Mouse (Mus musculus) bone marrow, adult 2 months (tissue): ENCODE measurements around the gene Itgb4. TPM values are rescaled to one million over a fixed set of nuclear protein-coding genes. Genes with fewer than 3 reads are reported as not detected.

ENCODE experiments used
- H3K27ac ChIP-seq: fragments of 200-500 bp; 2 replicates; pipeline ENCODE4 v1.5.1; 2012; ENCODE audit warnings: low read depth, mild to moderate bottlenecking, control low read depth, inconsistent platforms, low read length; ENCODE audit not compliant: control insufficient read depth, poor library complexity, insufficient read depth
- H3K4me1 ChIP-seq: fragments of 200-500 bp; 2 replicates; pipeline ENCODE4 v1.6.1; 2011; ENCODE audit warnings: low read length; ENCODE audit not compliant: control insufficient read depth, insufficient read depth
- H3K4me3 ChIP-seq: fragments of 200-500 bp; replicated peaks from 2 replicates; pipeline ENCODE3; 2011; ENCODE audit warnings: mild to moderate bottlenecking, low read depth, low read length, control low read depth; ENCODE audit not compliant: control insufficient read depth
- CTCF ChIP-seq: fragments of 200-500 bp; IDR thresholded peaks from 2 replicates; pipeline ENCODE4 v1.5.1; 2011; ENCODE audit warnings: low read length, control low read depth; ENCODE audit not compliant: control insufficient read depth, insufficient read depth
- POLR2A ChIP-seq: fragments of 200-500 bp; IDR thresholded peaks from 2 replicates; pipeline ENCODE4 v1.6.1; 2011; ENCODE audit warnings: low read depth, mild to moderate bottlenecking, control low read depth, low read length, borderline replicate concordance; ENCODE audit not compliant: control insufficient read depth
- WGBS: fragments of 180-500 bp; shearing (Covaris S2); methylation state at CpG from one replicate; pipeline ENCODE4 v1.1.7; 2018; 5-methylcytosine and 5-hydroxymethylcytosine counted together
- polyA plus RNA-seq: library from polyadenylated mRNA; stranded (reverse); fragments of >200 nt; gene quantifications from 2 replicates; pipeline ENCODE4 v1.2.4, GENCODE M21; 2011; ENCODE audit warnings: low replicate concordance; ENCODE audit not compliant: missing spikeins, insufficient read depth, insufficient read length

Gene Itgb4
- polyA plus RNA-seq, result 0.47 and 1.7 TPM in 2 replicates

GRCm38 (mm10) chr11:115974309-115975082 lies at the start of gene Itgb4:
Gene Itgb4, plus strand, starts transcription at chr11:115974709.
- 8% methylated on average over 58 of the region's 58 CpGs for WGBS
- Histone ChIP-seq H3K27ac (no peak within 1 kb of the TSS), H3K4me1 (no peaks in the 10 kb centered on the region), H3K4me3 (peak within 1 kb of the TSS; percentile 12)
- no peak for TF ChIP-seq CTCF
- TF ChIP-seq POLR2A, result no peak

- no peak for TF ChIP-seq POLR2A
- no peak for TF ChIP-seq CTCF
- no peak overlapping the region for H3K4me3 ChIP-seq
- 70% methylated on average over 8 of the region's 8 CpGs for WGBS
- H3K4me1 ChIP-seq, result no peaks in the 10 kb centered on the region; the same call in 1 of the 2 replicates
- peak overlapping the region; percentile 47 for H3K27ac ChIP-seq
Observed at GRCm38 (mm10) chr11:115929031-115929430, 45.5 kb upstream of the Itgb4 start.

- Histone ChIP-seq H3K4me1 (no peaks in the 10 kb centered on the region; the same call in 1 of the 2 replicates), H3K27ac (no peak overlapping the region)
- 43% methylated on average over 3 of the region's 3 CpGs for WGBS
Observed at GRCm38 (mm10) chr11:115929818-115930217, 44.7 kb upstream of the Itgb4 start.

GRCm38 (mm10) chr11:115931235-115931634 lies 43.3 kb upstream of the Itgb4 start:
- no peaks in the 10 kb centered on the region; the same call in 1 of the 2 replicates for H3K4me1 ChIP-seq
- WGBS, result 63% methylated on average over 3 of the region's 3 CpGs
- no peak overlapping the region for H3K27ac ChIP-seq
- H3K4me3 ChIP-seq, result no peak overlapping the region
- TF ChIP-seq POLR2A (no peak), CTCF (no peak)

More at GRCm38 (mm10) chr11:115929818-115930217, 44.7 kb upstream of the Itgb4 start:
- TF ChIP-seq CTCF (no peak), POLR2A (no peak)
- no peak overlapping the region for H3K4me3 ChIP-seq

- under 1% methylated on average over 28 of the region's 28 CpGs for WGBS
- Histone ChIP-seq H3K4me3 (peak within 1 kb of the TSS; percentile 96), H3K27ac (peak within 1 kb of the TSS; percentile 24; the same call in 1 of the 2 replicates), H3K4me1 (no peaks in the 10 kb centered on the region; the same call in 1 of the 2 replicates)
- TF ChIP-seq POLR2A (no peak), CTCF (no peak)
Observed at GRCm38 (mm10) chr11:115933108-115933746, 41.3 kb upstream of the Itgb4 start, which contains the start of the genes Sap30bp and Recql5. Gene Sap30bp, plus strand, starts transcription at chr11:115933282. Gene Recql5, minus strand, starts transcription at chr11:115933477.

- TF ChIP-seq POLR2A (no peak), CTCF (no peak)
- Histone ChIP-seq H3K4me3 (peak overlapping the region; percentile 96), H3K27ac (no peak overlapping the region; the same call in 1 of the 2 replicates), H3K4me1 (no peaks in the 10 kb centered on the region; the same call in 1 of the 2 replicates)
- WGBS, result under 1% methylated on average over 16 of the region's 16 CpGs
Observed at GRCm38 (mm10) chr11:115933747-115934110, 40.8 kb upstream of the Itgb4 start.

GRCm38 (mm10) chr11:115939690-115940329 lies 34.7 kb upstream of the Itgb4 start:
- TF ChIP-seq CTCF, result no peak
- TF ChIP-seq POLR2A, result no peak
- no peak overlapping the region for H3K4me3 ChIP-seq
- H3K4me1 ChIP-seq, result no peaks in the 10 kb centered on the region
- no peak overlapping the region for H3K27ac ChIP-seq
- WGBS, result 30% methylated on average over 6 of the region's 6 CpGs

- Histone ChIP-seq H3K4me1 (no peaks in the 10 kb centered on the region), H3K4me3 (no peak overlapping the region), H3K27ac (no peak overlapping the region)
- TF ChIP-seq CTCF, result no peak
- no peak for TF ChIP-seq POLR2A
- 89% methylated on average over 7 of the region's 7 CpGs for WGBS
Observed at GRCm38 (mm10) chr11:115941980-115942379, 32.5 kb upstream of the Itgb4 start.
